Mouse (Mus musculus) embryonic fibroblast, embryonic 13.5 days (primary cell): Measurements from ENCODE around the gene Chd1.

Source experiments
- CTCF ChIP-seq: IDR thresholded peaks from 2 replicates; pipeline ENCODE4 v1.5.1; 2011; ENCODE audit warnings: mild to moderate bottlenecking, control low read depth, low read length, moderate library complexity, borderline replicate concordance; ENCODE audit not compliant: insufficient read depth
- POLR2A ChIP-seq: IDR thresholded peaks from 2 replicates; pipeline ENCODE4 v1.6.1; 2011; ENCODE audit warnings: low read depth, mild to moderate bottlenecking, control low read depth, low read length, moderate library complexity

- no peak for TF ChIP-seq CTCF
- no peak for TF ChIP-seq POLR2A
Observed at GRCm38 (mm10) chr17:15804008-15804812, 99.4 kb downstream of the Chd1 start.
